Mouse (Mus musculus) frontal cortex, adult 2 months (tissue): ENCODE results near the gene Gsta4. TPM values are rescaled to one million over a fixed set of nuclear protein-coding genes. Genes with fewer than 3 reads are reported as not detected.
A peak's percentile ranks its signal among the peaks of the same experiment; 100 is the strongest.

Experiments
- DNase-seq, 2 experiments: peaks; one replicate each; pipeline ENCODE4 v3.0.0; 2022; ENCODE audit warnings: low spot score in 1 of 2; ENCODE audit errors: extremely low spot score in 1 of 2
- polyA plus RNA-seq: library from polyadenylated mRNA; depleted of rRNA; stranded (reverse); fragments of >200 nt; gene quantifications from 2 replicates; pipeline ENCODE4 v1.2.3, GENCODE M21; 2012

Gsta4 gene
- polyA plus RNA-seq, 1 experiment, result 94.2 TPM

DNA sequence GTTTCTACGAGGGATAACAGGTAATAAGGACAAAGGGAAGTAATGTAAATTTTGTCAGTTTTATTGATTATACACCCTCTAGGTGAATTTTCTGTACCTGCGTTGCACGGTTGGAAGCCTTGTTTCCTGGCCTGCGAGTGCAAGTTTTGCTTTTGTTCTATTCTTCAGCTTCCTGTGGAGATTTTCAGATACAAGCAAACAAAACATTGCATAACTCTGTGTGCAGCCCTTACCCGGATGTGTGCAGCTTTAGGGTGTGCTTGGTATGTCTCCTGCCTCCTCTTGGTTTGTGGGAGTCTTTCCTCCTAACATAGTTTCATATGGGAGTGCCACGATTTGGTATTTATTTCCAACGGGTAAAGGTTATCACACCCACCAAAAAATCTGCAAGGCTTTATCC, 5.7 kb upstream of the Gsta4 start:
- peak in 1 of 2 experiments; percentile 54 for DNase-seq

DNA sequence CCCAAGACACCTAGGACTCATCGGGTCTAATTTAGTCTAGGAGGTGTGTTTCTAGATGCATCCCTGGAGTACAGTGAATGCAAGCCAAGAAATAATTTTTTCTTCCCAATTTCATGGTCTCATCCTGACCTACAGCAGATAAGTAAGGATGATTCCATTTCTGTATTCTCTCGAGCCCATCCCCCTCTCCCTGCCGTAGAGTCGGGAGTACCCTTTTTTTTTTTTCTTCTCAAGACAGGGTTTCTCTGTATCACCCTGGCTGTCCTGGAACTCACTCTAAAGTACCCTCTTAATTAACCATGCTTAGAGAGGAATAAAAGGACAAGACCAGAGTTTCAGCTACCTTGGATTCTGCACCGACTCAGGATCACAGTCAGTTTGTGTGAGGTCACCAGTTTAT, 4.4 kb upstream of the Gsta4 start:
- DNase-seq, result no peak

DNA sequence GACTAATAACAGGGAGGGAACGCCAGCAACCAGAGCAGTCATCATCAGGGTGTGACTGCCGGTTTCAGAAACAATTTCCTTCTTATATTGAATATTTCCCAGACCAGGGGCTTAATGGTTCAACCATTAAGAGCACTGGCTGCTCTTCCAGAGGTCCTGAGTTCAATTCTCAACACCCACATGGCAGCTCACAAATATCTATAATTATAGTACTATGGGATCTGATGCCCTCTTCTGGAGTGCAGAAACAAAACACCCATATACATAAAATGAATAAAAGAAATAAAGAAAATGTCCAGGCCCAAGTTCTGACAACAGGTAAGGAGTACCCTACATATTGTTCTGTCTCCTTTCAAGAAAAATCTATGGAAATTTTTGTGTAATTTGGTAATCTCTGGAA, 3.5 kb upstream of the Gsta4 start:
- DNase-seq, result no peak

DNA sequence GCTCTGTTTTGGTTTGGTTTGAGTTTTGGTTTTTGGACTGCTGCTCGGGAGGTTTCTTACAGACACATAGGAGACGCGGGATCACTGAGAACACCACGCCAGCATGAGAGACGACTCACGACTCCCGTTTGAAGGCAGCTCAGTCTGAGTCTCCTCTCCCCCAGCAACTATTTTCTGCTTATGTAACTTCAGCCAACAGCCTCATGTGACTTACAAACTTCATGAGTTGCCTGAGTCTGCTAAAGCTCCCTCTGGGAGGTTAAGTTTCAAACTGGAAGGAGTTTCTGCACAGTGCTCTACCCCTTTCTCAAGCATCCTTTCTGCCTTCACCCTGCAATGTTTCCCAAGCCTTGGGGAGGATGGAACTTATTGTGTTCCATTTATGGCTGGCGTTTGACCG, 3.1 kb downstream of the Gsta4 start:
- no peak for DNase-seq

DNA sequence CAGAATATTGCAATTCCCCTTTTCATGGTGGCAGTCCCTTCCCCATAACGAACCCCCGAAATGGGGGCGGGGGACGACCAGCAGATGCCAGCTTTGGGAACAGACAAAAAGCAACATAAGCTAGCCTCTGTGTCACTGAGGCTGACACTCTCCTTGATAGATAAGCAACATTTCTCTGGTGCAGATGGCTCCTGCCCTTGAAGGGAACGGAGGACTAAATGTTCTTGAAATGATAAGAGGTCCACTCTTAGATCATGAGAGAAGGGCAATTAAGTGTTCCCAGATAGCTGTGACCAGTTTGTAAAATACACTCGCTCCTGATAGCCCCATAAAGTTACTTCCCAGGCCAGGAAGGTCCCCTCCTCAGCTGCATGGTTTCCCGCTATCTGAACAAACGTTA, 6.3 kb downstream of the Gsta4 start:
- no peak for DNase-seq

DNA sequence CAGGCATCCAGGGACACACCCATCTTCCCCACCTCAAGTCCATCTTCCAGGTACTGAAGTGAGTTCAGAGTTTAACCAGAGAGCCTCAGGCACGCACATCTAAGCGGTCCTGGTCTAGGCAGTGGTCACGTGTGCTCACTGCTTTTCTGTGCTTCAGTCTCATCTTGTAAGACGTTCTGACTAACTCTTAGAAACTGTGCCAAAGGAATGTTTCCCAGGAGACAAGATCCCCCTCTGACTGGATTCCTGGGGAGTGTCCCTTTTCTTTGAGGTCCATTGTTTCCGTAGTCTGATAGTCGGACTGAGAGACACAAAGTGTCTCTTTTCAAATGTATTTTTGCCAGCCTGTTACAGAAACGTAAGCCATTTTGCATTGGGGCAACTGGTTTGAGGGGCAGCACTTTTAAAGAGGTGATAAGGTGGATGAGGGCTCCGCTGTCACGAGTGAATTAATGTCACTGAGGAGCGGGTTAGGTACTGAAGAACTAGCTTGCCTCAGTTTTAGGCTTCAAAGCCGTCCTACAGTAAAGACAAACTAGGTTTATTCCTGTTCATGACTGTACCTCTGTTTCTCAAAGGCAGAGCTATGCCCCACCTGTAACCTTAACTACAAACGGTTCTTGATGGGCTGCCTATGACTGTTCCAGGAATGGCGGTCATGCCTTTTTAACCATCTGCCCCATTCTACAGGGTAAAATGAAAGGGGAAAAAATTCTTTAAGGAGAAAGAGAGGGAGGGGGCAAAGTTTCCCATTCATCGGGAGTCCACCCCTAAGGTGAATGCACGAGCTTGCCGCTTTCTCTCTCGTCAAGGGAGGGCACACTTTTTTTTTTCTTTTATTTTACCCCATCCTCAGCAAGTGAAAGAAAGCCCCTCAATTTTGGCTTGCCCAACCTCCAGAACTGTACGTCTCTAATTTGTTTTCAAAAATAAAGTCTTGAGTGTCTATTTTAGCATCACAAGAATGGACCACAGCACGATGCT, 8.4 kb downstream of the Gsta4 start:
- DNase-seq, result peak in 1 of 2 experiments; percentile 24

DNA sequence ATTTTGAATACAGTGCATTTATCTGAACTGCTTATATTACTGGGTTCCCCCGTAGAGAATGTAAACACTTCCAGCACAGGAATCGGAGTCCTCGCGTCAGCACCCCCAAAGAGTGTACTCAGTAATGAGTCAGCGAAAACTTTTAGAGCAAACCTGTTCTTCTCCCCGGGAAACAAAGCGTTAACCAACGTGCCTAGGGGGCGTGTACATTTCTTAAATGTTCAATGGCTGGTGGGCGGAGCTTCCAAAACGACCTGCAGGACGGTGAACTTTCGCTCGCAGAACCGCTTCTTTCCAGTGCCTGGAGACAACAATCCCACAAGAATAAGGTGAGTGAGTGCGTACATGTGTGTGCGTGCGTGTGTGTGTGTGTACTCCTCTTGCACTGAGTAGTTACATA, 9.2 kb downstream of the Gsta4 start:
- peak in 1 of 2 experiments; percentile 44 for DNase-seq

DNA sequence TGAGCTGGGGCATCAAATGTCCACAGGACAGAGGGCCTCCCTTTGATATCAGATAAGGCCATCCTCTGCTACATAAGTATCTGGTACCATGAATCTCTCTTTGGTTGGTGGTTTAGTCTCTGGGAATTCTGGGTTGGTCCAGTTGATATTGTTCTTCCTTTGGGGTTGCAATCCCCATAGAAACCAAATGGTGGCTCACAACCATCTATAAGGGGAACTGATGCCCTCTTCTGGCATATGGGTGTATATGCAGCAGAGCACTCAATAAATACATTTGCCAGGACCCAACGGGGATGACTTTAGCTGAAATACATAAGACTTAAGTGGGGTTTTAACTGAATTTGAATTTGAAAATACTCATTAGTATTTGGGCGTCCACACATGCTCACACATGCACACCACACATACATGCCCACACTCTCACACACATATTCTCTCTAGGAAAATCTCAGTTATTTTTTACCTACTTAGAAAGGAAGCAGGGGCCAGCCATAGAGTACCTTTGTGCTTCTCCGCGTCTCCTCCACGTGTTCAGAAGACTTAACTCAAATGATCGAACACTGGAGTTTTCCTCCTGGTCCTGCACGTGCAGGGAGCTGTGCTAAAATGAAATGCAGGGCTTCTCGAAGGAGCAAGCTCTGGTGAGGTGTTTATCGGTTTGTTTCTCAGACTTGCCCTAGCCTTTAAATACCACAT, 11.5 kb downstream of the Gsta4 start:
- DNase-seq, result peak in 1 of 2 experiments; percentile 69

DNA sequence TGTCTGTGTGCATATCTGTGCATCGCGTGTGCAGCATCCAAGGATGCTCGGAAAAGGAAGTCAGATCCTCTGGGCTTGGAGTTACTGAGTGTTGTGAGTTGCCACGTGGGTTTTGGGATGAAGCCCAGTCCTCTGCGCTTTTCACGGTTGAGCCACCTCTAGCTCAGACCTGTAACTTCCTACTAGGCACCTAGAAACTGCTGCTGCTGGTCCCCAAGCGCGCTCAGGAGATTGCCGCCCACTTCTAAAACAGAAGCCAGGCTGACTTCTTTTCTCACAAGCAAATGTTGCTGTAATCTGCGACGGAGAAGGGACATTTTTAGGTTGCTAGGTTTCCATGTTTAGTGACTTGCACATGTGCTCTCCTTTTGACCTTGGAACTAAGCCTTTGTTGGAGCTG, 12.5 kb downstream of the Gsta4 start:
- peak in 1 of 2 experiments; percentile 59 for DNase-seq

DNA sequence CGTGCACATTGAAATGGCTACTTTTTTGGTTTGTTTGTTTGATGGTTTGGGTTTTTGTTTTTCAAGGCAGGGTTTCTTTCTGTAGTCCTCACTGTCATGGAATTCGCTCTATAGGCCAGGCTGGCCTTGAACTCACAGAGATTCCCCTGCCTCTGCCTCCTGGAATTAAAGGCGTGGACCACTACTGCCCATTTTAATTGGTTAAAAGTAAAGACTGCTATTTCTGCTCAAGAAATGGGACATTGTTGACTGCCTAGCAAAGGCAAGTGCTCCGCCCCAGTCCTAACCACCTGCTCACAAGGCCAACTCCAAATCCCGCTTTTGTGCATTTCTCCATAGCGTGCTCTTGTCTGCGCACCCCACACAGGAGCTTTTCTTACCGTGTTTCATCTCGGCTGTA, 15.2 kb downstream of the Gsta4 start:
- no peak for DNase-seq

DNA sequence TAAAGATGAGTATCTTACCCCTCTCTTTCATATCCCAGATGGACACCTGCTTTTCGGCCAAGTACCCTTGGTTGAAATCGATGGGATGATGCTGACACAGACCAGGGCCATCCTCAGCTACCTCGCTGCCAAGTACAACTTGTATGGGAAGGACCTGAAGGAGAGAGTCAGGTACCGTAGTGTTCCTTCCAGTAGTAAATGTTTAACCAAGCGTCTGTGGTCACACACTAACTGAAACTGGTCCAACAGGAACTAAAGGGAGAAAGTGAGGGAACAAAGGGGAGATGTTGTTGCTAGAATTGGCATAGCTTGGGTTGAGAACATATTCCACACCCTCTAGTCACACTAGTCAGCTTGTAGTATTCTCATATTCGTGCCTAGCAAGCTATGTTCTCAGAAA, 21.6 kb downstream of the Gsta4 start:
- DNase-seq, result no peak

DNA sequence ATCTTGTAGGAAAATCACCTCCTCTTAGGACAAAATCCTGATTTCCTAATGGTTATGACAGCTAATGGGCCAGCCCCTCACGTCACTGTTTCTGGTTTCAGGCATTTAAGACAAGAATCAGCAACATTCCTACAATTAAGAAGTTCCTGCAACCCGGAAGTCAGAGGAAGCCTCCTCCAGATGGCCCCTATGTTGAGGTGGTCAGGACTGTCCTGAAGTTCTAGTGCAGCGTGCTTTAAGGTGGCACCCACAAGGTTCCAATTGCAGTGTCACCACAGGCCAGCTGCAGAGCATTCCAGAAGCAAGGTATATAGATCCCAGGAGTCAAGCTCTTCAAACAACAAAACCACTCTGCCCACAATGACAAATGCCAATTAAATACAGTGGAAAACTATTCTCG, 26.4 kb downstream of the Gsta4 start:
- no peak for DNase-seq

DNA sequence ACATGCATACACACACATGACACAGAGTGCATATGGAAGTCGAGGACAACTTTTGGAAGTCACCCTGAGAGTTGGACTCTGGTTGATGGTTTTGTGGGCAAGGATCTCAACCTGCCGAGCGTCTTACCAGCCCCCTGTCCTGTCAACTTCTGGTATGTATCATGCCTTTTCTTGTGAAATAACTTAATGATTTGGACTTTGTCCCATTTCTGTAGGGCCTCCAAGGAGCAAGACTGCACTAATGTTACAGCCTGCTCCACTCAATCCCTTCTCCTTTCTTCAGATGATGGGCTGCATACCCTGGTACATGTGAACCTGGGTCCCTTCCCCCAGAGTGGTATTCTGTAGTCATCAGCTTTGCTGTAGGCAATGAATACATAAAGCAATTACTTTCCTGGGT, 27.5 kb downstream of the Gsta4 start:
- no peak for DNase-seq

DNA sequence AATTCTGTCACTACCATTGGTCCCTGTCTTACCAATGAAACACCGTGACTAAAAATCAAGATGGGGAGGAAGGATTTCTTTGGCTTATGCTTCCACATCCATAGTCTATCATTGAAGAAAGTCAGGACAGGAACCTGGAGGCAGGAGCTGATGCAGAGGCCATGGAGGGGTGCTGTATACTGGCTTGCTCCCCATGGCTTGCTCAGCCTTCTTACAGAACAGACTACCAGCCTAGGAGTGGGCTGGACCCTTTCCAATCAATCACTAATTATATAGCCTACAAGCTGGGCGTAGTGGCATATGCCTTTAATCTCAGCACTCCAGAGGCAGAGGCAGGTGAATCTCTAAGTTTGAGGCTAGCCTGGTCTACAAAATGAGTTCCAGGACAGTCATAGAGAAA, 28.2 kb downstream of the Gsta4 start:
- no peak for DNase-seq

DNA sequence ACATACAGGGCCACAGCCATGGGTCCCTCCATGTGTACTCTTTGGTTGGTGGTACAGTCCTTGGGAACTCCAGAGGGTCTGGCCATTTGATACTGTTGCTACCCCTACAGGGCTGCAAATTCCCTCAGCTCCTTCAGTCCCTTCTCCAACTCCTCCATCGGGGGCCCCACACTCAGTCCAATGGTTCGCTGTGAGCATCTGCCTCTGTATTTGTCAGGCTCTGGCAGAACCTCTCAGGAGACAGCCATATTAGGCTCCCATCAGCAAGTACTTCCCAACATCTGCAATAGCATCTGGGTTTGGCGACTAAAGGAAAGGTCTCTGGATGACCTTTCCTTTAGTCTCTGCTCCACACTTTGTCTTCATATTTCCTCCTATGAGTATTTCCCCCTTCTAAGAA, 28.9 kb downstream of the Gsta4 start:
- no peak for DNase-seq

DNA sequence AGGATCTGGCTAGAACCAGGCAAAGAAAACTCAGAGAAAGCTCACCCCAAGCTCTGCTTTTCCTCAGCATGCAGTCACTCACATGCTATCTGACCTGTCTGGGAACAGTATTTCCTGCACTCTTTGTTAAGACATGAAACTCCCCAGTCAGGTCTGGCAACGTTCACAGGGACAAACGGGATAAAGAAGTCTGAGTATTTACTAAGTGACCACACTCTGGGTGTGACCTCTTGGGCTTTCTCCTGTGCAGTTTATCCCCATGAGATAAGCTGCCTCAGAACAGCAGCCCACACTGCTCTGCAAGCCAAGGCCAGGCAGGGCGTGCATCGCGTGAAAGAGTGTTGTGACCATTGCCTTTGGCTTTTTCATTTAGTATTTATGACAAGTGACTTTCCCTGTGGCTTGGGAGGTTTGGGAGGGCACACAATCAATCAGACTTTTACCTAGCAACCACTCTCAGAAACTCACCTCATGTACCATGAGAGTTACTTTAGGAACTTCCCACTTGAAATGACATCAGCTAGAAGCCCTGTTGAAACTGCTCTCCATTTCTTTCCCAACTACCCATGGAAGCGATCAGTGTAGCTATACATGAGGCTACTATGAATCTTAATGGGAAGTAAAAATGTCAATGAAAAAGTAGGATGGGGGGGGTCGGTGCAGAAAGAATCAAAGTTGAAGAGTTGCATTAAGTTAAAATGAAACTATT, 29.9 kb downstream of the Gsta4 start:
- DNase-seq, result no peak

DNA sequence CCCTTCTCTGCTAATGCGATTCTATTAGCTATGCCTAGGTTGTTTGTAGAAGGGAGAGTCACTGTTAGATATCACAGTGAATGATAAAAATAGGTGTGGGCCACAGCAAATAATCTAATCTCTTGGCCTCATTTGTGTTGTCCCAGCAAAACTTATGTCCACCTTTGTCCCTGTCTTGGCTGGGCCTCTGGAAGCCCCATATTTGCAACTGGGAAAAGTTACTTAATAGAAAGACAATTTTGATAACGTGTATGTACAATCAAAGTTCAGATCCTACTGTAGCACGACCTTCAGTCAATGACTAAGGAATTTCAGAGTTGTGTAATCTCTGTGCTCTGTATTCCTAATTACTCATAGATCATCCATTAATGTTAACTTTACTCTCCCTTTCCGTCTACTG, 34.5 kb downstream of the Gsta4 start:
- no peak for DNase-seq

DNA sequence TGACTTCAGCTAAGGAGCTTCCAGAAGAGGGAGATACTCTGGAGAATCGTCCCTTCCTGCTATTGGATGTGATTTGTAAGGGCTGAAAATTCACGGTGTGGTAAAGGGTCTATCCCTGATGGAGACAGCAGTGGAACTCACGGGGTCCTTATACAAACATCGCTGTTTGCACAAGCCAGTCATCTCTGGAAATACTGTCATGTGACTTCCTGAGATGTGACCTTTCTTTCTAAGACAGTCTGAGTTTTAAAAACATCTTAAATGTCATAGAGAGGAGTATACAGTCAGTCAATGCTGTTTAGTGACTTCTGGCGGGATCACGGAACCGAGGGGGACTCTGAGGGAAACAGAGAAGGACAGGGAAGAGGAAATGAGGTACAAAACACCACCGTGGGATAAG, 40.0 kb downstream of the Gsta4 start:
- no peak for DNase-seq

DNA sequence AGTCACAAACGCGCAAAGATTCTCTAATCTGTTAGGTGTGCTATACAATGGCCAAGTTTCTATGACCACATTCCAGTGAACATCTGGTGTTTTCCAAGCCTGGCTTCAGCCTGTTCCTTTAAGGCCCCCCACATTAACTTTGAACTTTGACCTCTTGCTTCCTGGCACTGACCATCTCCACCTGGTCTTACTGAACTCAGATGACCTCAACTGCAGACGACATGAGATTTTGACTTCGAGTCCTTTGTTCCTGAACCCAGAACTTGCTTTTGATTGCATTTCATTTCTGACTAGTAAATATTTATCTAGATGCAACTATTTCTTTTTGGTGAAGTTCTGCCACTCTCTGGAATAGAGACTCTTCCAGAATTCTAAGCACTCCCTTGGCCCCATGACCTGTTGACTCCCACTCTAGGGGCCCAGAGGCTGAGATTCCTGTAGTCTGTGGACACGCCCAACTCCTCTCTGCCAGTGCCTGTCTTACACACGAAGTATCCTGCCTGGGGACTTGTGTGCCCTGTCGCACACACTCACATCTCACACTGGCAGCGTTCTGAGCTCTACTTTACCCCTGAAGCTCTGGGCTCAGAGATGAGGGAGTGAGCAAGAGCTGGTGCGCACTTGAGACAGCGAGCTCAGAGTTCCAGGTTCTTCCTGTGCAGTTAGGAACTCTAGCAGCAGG, 40.8 kb downstream of the Gsta4 start:
- no peak for DNase-seq

DNA sequence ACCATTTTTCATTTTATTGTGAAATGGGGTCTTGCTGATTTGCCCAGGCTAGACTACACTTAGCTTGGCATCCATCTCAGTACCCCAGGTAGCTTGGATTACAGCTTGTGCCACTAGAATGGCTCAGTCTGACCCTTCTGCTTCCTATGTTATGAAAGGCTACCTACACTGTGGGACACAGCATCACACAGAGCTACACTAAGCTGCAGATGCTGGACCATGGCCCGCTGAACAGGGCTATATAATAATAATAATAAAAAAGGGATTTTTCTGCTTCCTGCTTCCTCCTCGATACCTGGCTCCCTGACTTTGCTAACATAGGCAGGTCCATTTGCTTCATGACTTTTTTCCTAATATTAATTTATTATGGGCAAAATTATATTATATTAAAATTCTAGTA, 41.8 kb downstream of the Gsta4 start:
- DNase-seq, result no peak

DNA sequence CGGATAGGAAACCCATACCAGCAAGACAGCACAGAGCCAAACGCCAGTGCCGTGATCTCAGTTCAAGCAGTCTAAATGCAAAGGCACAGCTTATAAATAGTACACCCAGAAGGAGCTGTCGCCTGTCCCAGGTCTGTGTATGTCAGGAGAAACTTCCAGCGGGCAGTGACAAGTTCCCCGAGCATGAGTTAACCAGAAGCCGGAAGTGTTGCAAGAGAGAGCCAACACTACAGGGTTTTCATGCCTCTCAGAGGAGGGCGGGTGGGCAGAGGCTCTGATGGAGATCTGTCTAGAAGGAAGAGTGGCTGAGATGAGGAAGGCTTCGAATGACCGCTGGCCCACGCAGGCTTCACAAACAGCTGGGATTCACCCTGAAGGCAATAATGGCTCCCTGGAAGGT, 42.7 kb downstream of the Gsta4 start:
- DNase-seq, result no peak
